Mouse (Mus musculus): ENCODE results near the gene Wasf2.

Gene Wasf2

GRCm38 (mm10) chr4:133240490-133240921 lies 110.2 kb downstream of the Wasf2 start, which contains the start of gene Map3k6:
Gene Map3k6 (plus strand): TSS chr4:133240818.
- DNase-seq (ENCODE audit: low spot score), result peak; percentile 77

DNA sequence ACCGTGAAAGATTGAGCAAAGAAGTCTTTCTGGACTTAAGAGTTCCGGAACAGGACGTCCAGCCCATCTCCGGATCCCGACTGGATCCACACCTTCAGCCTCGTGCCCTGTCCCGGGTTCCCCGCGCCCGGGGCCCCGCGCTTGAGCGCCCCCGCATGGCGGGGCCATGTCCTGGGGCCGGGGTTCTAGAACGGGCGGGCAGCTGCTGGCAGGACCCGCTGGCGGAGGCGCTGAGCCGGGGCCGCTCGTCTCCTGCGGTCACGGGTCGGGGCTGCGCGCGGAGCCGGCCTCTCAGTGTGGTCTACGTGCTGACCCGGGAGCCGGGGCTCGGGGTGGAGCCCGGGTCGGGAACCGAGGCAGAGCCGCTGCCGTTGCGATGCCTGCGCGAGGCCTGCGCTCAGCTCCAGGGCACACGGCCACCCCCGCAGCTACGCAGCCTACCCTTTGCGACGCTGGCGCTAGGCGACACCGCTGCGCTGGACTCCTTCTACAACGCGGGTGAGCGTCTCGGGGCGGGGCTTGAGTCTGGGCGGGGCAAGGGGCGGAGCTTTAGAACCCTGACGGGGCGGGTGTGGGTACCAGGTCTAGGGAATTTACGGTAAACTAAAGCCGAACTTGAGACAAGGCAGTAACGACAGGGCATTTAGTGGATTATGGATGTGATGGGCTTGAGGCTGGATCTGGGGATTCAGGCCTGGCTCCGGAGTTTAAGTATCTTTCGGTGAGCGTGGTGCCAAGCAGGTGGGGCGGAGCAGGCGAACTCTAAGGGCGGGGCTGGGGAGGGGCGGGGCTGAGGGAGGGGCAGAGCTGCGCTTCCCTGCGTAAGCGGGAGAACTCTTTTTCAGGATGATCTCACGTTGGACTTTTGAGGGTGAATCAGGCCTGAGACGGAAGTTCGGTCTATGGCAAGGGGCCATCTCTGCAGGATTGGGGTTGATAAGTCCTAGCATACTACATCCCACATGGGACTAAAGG lies 110.9 kb downstream of the Wasf2 start:
- DNase-seq (ENCODE audit: low spot score), result peak; percentile 97

DNA sequence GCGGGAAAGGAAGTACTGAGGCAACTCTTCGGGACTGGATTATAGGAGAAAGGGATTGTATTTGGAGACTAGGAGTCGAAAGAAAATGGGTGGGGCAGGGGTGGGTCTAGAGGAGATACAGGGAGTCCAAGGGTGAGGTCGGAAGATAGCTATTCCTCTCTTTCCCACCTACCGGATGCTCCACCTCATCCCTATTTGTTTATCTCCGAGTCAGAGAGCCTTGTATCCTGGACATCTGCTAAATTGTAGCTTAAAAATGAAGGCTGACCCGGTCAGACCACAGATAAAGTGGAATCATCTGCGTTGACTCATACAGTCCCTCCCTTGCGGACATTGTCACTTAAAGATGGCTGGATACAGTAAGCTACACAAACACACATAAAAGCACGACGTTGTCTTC lies 111.6 kb downstream of the Wasf2 start:
- no peak for DNase-seq (ENCODE audit: low spot score)

- no peak for DNase-seq (ENCODE audit: low spot score)
Observed at GRCm38 (mm10) chr4:133242710-133243109, 112.4 kb downstream of the Wasf2 start.

- no peak for DNase-seq (ENCODE audit: low spot score)
Observed at GRCm38 (mm10) chr4:133243538-133243937, 113.2 kb downstream of the Wasf2 start.

DNA sequence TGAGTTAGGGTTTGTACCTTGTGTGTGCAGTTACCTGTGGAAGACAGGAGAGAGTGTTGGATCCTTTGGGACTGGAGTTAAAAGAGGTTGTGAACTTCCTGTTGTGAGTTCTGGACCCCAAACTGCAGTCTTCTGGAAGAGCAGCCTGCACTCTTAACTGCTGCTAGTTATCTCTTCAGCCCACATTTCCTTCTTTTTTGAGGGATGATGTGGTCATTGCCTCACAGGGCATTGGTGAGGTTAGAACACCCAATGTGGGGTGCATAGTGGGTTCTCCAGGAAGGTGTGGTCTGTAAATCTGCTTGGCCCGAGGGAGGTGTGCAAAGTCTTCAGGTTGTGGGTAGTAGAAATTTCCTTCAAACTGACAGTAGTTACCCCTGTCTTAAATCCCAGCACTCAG lies 114.0 kb downstream of the Wasf2 start:
- DNase-seq (ENCODE audit: low spot score), result no peak

DNA sequence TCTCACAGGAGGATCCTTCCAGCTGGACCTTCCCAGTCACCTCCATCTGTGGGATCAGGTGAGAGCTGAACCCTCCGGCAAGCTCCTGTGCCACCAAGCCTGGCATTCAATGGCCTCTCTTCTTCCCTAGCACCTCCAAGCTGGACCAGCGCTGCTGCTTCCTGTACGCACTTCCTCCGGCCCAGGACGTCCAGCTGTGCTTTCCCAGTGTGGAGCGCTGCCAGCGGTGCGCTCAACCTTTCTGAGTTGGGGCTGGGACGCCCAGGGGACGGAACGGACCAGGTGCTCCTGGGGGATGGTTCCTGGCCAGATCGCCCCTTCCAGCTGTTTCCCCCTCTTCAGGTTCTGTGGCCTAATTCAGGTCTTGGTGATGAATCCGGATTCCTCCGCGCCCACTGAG lies 116.8 kb downstream of the Wasf2 start:
- DNase-seq (ENCODE audit: low spot score), result no peak

GRCm38 (mm10) chr4:133247806-133248449 lies 117.6 kb downstream of the Wasf2 start:
- no peak for DNase-seq (ENCODE audit: low spot score)
